Mouse (Mus musculus): ENCODE measurements around the gene Pik3cd.

- TF ChIP-seq POLR2A (IDR thresholded peaks at IDR 0.05; ENCODE audit: control insufficient read depth, extremely low read depth, insufficient read depth, low read length, poor library complexity) (no peak), CTCF (IDR thresholded peaks at IDR 0.05; ENCODE audit: borderline replicate concordance, control insufficient read depth, extremely low read depth, insufficient read depth, low read length, poor library complexity) (no peak)
Measured at GRCm38 (mm10) chr4:149728810-149729209, 26.4 kb upstream of the Pik3cd start.

All from thymus, adult 2 months (tissue).